Mouse (Mus musculus) liver, adult 2 months (tissue): ENCODE results near the gene Greb1. TPM values are rescaled to one million over a fixed set of nuclear protein-coding genes. Genes with fewer than 3 reads are reported as not detected.
A peak's percentile ranks its signal among the peaks of the same experiment; 100 is the strongest.
"Not testable (repeated sequence)": the region's sequence is repeated elsewhere in the genome, so short reads cannot be mapped to it uniquely, and the experiment has no call there.

Experiments used
- DNase-seq: peaks from one replicate; pipeline ENCODE4 v3.0.0-alpha.2; 2011; ENCODE audit warnings: low read depth, low spot score; ENCODE audit errors: extremely low read depth
- H3K27ac ChIP-seq: fragments of 200-500 bp; replicated peaks from 2 replicates; pipeline ENCODE4 v1.5.1; 2012; ENCODE audit warnings: low read depth, mild to moderate bottlenecking, control low read depth, inconsistent platforms, low read length; ENCODE audit not compliant: insufficient read depth
- H3K27me3 ChIP-seq: fragments of 200-500 bp; 2 replicates; pipeline ENCODE4 v1.6.1; 2012; ENCODE audit warnings: mild to moderate bottlenecking, moderate library complexity, low read length, inconsistent platforms; ENCODE audit not compliant: control insufficient read depth, insufficient read depth
- H3K36me3 ChIP-seq: fragments of 200-500 bp; 2 replicates; pipeline ENCODE4 v1.6.1; 2012; ENCODE audit warnings: low read length, inconsistent platforms; ENCODE audit not compliant: control insufficient read depth, insufficient read depth
- H3K4me1 ChIP-seq: fragments of 200-500 bp; 2 replicates; pipeline ENCODE4 v1.6.1; 2011; ENCODE audit warnings: low read length; ENCODE audit not compliant: control insufficient read depth, insufficient read depth
- H3K4me3 ChIP-seq: fragments of 200-500 bp; 2 replicates; pipeline ENCODE4 v1.5.1; 2011; ENCODE audit warnings: low read depth, mild to moderate bottlenecking, control low read depth, low read length, moderate library complexity; ENCODE audit not compliant: insufficient read depth
- H3K79me2 ChIP-seq: fragments of 200-500 bp; 2 replicates; pipeline ENCODE4 v1.6.1; 2012; ENCODE audit warnings: inconsistent platforms, mild to moderate bottlenecking, low read length, moderate library complexity; ENCODE audit not compliant: control insufficient read depth, insufficient read depth
- H3K9ac ChIP-seq: fragments of 200-500 bp; 2 replicates; pipeline ENCODE4 v1.6.1; 2012; ENCODE audit warnings: low read depth, mild to moderate bottlenecking, control low read depth, inconsistent platforms, low read length
- CTCF ChIP-seq: fragments of 200-500 bp; IDR thresholded peaks from 2 replicates; pipeline ENCODE4 v1.5.1; 2011; ENCODE audit warnings: low read depth, low read length, control low read depth
- POLR2A ChIP-seq: fragments of 200-500 bp; IDR thresholded peaks from 2 replicates; pipeline ENCODE4 v1.6.1; 2011; ENCODE audit warnings: low read length, control low read depth; ENCODE audit not compliant: insufficient read depth; ENCODE audit errors: extremely low read depth
- WGBS: fragments of 180-500 bp; shearing (Covaris S2); methylation state at CpG from one replicate; pipeline ENCODE4 v1.1.7; 2018; 5-methylcytosine and 5-hydroxymethylcytosine counted together
- polyA plus RNA-seq: library from polyadenylated mRNA; depleted of rRNA; stranded (reverse); fragments of >200 nt; gene quantifications from 2 replicates; pipeline ENCODE4 v1.2.3, GENCODE M21; 2012
- total RNA-seq: library from RNA; depleted of rRNA; stranded (reverse); fragments of >200 nt; gene quantifications from 2 replicates; pipeline ENCODE4 v1.2.3, GENCODE M21; 2014

The Greb1 gene
- total and polyA plus RNA-seq, 2 experiments, result 0.09 TPM

DNA sequence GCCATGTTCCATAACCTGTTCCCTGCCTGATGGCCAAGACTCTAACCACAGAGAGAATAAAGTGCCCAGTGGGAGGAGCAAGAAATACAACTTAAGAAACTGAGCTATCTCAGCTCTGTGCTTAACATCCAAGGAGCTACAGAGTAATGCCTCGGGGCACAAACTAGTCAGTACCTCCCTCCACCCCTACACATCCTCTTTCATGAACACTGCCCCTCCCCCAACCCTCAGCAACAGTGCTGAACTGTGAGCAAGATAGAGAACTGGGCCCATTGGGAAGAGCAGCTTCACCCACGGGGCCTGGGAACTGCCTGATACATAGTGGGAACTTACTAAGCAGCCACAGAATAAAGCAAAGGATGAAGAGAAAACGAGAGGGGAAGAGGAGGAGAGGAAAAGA lies 77.1 kb downstream of the Greb1 start:
- no peak for DNase-seq
- Histone ChIP-seq H3K27ac (no peak overlapping the region), H3K4me3 (no peak overlapping the region), H3K4me1 (peaks cover 11% of the 10 kb centered on the region), H3K79me2 (no peaks in the 10 kb centered on the region), H3K27me3 (no peaks in the 10 kb centered on the region), H3K9ac (no peak overlapping the region), H3K36me3 (no peaks in the 10 kb centered on the region)
- TF ChIP-seq CTCF (no peak), POLR2A (no peak)
- WGBS, result 57% methylated on average over 3 of the region's 3 CpGs

DNA sequence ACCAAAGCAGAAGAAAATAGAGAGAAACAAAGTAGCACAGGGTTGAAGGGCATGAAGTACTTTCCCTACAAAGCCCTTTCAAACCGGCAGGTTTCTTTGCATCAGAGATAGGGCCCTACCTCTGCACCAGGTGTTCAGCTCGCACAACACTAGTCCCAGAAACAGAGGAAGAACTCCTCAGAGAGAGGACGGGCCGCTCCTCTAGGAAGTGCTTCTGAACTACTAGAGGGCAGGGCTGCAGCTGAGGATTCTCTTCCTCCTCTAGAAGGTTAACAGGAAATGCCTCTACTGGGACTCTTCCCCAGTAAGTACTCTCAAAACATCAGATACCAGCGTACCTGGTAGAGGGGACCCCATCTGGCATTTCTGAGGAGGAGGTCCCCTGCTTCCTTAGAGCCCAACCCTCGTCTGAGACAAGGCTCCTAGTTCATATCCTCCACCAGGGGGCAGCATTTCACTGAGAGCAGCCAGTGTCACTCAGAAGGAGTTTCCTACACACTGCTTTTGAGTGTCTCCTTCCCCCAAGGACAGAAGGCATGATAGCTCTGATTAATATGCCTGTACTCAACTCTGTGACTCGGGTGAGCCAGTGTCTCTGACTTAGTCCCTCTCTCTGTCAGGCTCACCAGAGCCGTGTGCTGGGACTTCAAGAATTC lies 81.9 kb downstream of the Greb1 start:
- no peaks in the 10 kb centered on the region for H3K36me3 ChIP-seq
- no peaks in the 10 kb centered on the region for H3K79me2 ChIP-seq
- TF ChIP-seq POLR2A (no peak), CTCF (peak; percentile 82)
- 40% methylated on average over 8 of the region's 8 CpGs for WGBS
- H3K27me3 ChIP-seq, result no peaks in the 10 kb centered on the region
- no peak overlapping the region for H3K9ac ChIP-seq
- H3K27ac ChIP-seq, result no peak overlapping the region
- H3K4me1 ChIP-seq, result no peaks in the 10 kb centered on the region
- H3K4me3 ChIP-seq, result no peak overlapping the region
- peak; percentile 49 for DNase-seq

DNA sequence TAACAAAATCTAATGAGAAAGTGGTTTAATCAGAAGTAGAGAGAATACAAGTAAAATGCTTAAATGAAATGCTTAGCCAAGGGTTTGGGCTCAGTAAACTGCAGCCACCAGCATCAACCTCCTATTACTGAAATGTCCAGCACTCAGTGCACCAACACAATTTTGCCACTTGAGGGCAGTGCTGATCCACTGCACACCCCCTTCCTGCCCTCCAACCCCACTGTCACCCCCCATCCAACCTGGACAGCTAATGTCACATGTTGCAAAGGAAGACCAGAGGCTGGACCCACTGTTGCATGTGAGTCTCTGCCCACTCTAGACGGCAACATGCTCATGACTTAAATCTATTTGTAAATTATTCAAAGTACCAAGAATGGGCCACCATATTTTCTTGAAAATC lies 83.0 kb downstream of the Greb1 start:
- no peaks in the 10 kb centered on the region for H3K36me3 ChIP-seq
- no peaks in the 10 kb centered on the region for H3K27me3 ChIP-seq
- no peak overlapping the region for H3K4me3 ChIP-seq
- 39% methylated on average over 1 of the region's 1 CpGs for WGBS
- peak; percentile 8 for DNase-seq
- H3K79me2 ChIP-seq, result no peaks in the 10 kb centered on the region
- H3K27ac ChIP-seq, result no peak overlapping the region
- TF ChIP-seq POLR2A (no peak), CTCF (peak; percentile 97)
- no peaks in the 10 kb centered on the region for H3K4me1 ChIP-seq
- H3K9ac ChIP-seq, result no peak overlapping the region

DNA sequence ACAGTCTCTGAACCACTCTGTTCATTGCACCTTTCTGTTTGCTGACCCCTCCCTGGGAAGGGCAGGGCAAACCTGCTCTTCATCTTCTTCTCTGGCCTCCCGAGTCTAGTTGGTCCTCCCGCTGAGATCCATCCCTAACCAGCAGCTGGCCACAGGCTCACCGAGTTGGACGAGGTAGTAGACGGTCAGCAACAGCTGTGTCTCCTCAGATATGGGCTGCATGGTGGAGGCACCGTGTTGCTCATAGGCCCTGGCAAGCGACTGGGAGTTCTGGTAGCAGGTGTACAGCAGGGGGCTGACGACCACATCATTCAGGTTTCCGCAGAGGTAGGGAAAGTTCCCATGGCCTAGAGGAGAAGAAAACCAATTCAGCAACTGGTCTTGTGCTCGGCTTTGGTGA lies 86.1 kb downstream of the Greb1 start:
- H3K9ac ChIP-seq, result no peak overlapping the region
- no peak overlapping the region for H3K27ac ChIP-seq
- TF ChIP-seq POLR2A (no peak), CTCF (no peak)
- 86% methylated on average over 10 of the region's 10 CpGs for WGBS
- DNase-seq, result no peak
- no peaks in the 10 kb centered on the region for H3K27me3 ChIP-seq
- no peaks in the 10 kb centered on the region for H3K4me1 ChIP-seq
- H3K4me3 ChIP-seq, result no peak overlapping the region
- no peaks in the 10 kb centered on the region for H3K36me3 ChIP-seq
- no peaks in the 10 kb centered on the region for H3K79me2 ChIP-seq

DNA sequence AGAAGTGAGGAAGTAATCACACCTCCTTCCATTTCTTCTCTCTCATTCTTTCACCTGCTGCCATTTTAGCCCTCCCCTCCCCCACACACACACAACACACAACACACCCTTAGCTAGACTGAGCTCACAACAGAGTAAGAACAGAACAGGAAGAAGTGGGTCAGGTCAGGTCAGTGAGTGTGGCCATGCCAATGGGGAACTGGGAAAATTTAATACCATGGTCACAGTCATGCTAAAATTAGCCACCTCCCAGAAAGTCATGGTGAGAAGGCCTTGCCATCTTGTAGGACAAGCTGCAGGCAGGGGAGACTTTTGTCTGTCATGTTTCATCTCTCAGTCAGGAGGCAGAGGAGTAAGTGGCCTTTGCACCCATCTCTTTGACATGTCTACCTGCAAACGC lies 102.0 kb downstream of the Greb1 start:
- H3K4me1 ChIP-seq, result no peaks in the 10 kb centered on the region
- no peak for DNase-seq
- H3K36me3 ChIP-seq, result no peaks in the 10 kb centered on the region
- TF ChIP-seq POLR2A, result no peak
- TF ChIP-seq CTCF, result no peak
- 86% methylated on average over 1 of the region's 1 CpGs for WGBS
- H3K4me3 ChIP-seq, result no peak overlapping the region
- H3K79me2 ChIP-seq, result no peaks in the 10 kb centered on the region
- no peak overlapping the region for H3K9ac ChIP-seq
- H3K27me3 ChIP-seq, result no peaks in the 10 kb centered on the region
- H3K27ac ChIP-seq, result no peak overlapping the region

DNA sequence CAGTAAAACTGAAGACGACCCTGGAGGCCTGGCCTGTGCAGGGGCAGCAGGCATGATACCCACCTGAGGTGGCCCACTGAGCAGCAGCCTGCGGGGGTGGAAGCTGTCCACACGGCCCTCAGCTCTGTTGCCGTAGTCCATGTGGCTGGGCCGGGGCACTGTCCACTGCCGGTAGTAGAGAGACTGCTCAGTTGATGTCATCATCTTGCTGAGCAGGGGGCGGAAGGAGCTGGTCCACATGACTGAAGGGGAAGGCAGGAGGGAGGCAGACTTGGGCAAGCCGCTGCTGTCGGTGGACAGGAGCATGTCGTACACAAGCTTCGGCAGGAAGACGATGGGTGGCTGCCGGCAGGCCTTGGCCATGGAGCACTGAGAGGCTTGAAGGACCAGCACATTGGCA lies 104.5 kb downstream of the Greb1 start:
- 86% methylated on average over 13 of the region's 13 CpGs for WGBS
- TF ChIP-seq POLR2A (no peak), CTCF (no peak)

DNA sequence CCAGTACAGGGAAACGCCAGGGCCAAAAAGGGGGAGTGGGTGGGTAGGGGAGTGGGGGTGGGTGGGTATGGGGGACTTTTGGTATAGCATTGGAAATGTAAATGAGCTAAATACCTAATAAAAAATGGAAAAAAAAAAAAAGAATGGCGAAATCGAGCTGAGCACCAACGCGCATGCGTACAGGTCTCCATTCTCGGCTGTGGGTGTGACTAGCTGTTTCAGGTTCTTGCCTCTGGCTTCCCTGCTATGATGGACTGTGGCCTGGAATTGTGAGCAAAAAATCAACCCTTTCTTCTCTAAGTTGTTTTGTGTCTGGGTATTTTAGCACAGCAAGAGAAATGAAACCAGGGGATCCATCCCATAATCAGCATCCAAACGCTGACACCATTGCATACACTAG lies 105.4 kb downstream of the Greb1 start:
- not testable (repeated sequence) for DNase-seq, H3K4me1 ChIP-seq, H3K9ac ChIP-seq, H3K4me3 ChIP-seq, H3K27ac ChIP-seq, H3K27me3 ChIP-seq, H3K36me3 ChIP-seq, H3K79me2 ChIP-seq
- WGBS, result 97% methylated on average over 7 of the region's 8 CpGs

More for the DNA sequence above, 104.5 kb downstream of the Greb1 start:
- no peak for DNase-seq
- Histone ChIP-seq H3K4me3 (no peak overlapping the region), H3K9ac (no peak overlapping the region), H3K27me3 (no peaks in the 10 kb centered on the region), H3K27ac (no peak overlapping the region), H3K79me2 (no peaks in the 10 kb centered on the region), H3K36me3 (no peaks in the 10 kb centered on the region), H3K4me1 (no peaks in the 10 kb centered on the region)
